Comparison of ENCODE assay signal across 8 mouse cellular contexts in genomic region chr6:77572614-77573013, GRCm38 (mm10).
DNase-seq lines count a peak whose midpoint lies in the region; ATAC-seq and TF ChIP-seq lines count a peak whose summit lies in the region.

No protein-coding gene starts in this region.

- TF ChIP-seq CTCF in cerebellum, adult 2 months (IDR thresholded peaks at IDR 0.05; ENCODE audit: borderline replicate concordance, insufficient read depth, low read depth, low read length), result peak; percentile 73; the same call in 1 of the 2 replicates

- no peaks in the 10 kb centered on the region for H3K36me3 ChIP-seq in limb, embryonic 11.5 days (ENCODE audit: control insufficient read depth, insufficient read depth, low read length)
- no peaks in the 10 kb centered on the region for H3K36me3 ChIP-seq in limb, embryonic 10.5 days

- no peaks in the 10 kb centered on the region for H3K27me3 ChIP-seq in limb, embryonic 11.5 days (ENCODE audit: control insufficient read depth, insufficient read depth, low read length)
- no peaks in the 10 kb centered on the region for H3K27me3 ChIP-seq in limb, embryonic 10.5 days (ENCODE audit: low read depth, poor library complexity, severe bottlenecking)
- no peaks in the 10 kb centered on the region for H3K27me3 ChIP-seq in cerebellum, adult 2 months (ENCODE audit: control insufficient read depth, insufficient read depth, low read length)

- no peak overlapping the region for H3K4me3 ChIP-seq in limb, embryonic 11.5 days (ENCODE audit: low read depth, low read length)
- H3K4me3 ChIP-seq in limb, embryonic 10.5 days, result no peak overlapping the region
- H3K4me3 ChIP-seq in cerebellum, adult 2 months (replicated peaks; ENCODE audit: insufficient read depth, low read depth, low read length), result no peak overlapping the region

- H3K27ac ChIP-seq in limb, embryonic 11.5 days (replicated peaks; ENCODE audit: low read depth, low read length), result no peak overlapping the region
- no peak overlapping the region for H3K27ac ChIP-seq in limb, embryonic 10.5 days
- no peak overlapping the region for H3K27ac ChIP-seq in cerebellum, adult 2 months (ENCODE audit: insufficient read depth, low read length)

- H3K9me3 ChIP-seq in limb, embryonic 11.5 days (ENCODE audit: control insufficient read depth, low read length), result no peaks in the 10 kb centered on the region
- no peaks in the 10 kb centered on the region for H3K9me3 ChIP-seq in limb, embryonic 10.5 days (replicated peaks)

- H3K4me2 ChIP-seq in limb, embryonic 11.5 days (ENCODE audit: low read depth, severe bottlenecking), result no peak overlapping the region

- no peak overlapping the region for H3K9ac ChIP-seq in limb, embryonic 11.5 days (ENCODE audit: low read length)

- 52% methylated on average over 3 of the region's 3 CpGs for WGBS in limb, embryonic 11.5 days
- WGBS in limb, embryonic 10.5 days, result 62% methylated on average over 3 of the region's 3 CpGs
- WGBS in cerebellum, adult 2 months, result 58% methylated on average over 3 of the region's 3 CpGs

- peak; percentile 21 for DNase-seq in limb, embryonic 11.5 days (ENCODE audit: low spot score)
- DNase-seq in limb, embryonic 10.5 days (ENCODE audit: low spot score), result no peak
- peak; percentile 40 to 45 for DNase-seq in cerebellum, adult 2 months
- DNase-seq in left cerebral cortex, adult 18-20 months (ENCODE audit: low spot score in 2 of 2), result peak; percentile 45 to 58
- DNase-seq in telencephalon, adult 2 months (ENCODE audit: low read depth, low spot score), result peak; percentile 50
- no peak for DNase-seq in gastrocnemius, adult 18-20 months (ENCODE audit: low spot score)
- no peak for DNase-seq in adipocyte (ENCODE audit: low spot score)

- no peak for TF ChIP-seq POLR2A in cerebellum, adult 2 months (IDR thresholded peaks at IDR 0.05; ENCODE audit: borderline replicate concordance, insufficient read depth, low read length)

- H3K4me1 ChIP-seq in limb, embryonic 11.5 days (ENCODE audit: control insufficient read depth, insufficient read depth, low read length), result no peaks in the 10 kb centered on the region
- H3K4me1 ChIP-seq in limb, embryonic 10.5 days, result no peaks in the 10 kb centered on the region
- no peaks in the 10 kb centered on the region for H3K4me1 ChIP-seq in cerebellum, adult 2 months (ENCODE audit: control insufficient read depth, insufficient read depth, low read length)

- ATAC-seq in limb, embryonic 11.5 days (ENCODE audit: insufficient number of reproducible peaks, low FRiP score, low TSS enrichment, low read depth), result no peak
- peak; percentile 98 for ATAC-seq in frontal cortex, adult (ENCODE audit: low TSS enrichment)

Comparison
In these comparisons a context has a peak if more than half of its experiments do, and no peak if none do; other contexts are left out.
1. DNase-seq: peak in limb, embryonic 11.5 days (single experiment), cerebellum, adult 2 months (2 of 2), left cerebral cortex, adult 18-20 months (2 of 2) and telencephalon, adult 2 months (single experiment); none in limb, embryonic 10.5 days (single experiment), gastrocnemius, adult 18-20 months (single experiment) and adipocyte (single experiment).